Mouse (Mus musculus): ENCODE measurements around the gene Cmss1.

GRCm38 (mm10) chr16:57548608-57549007 lies 58.1 kb downstream of the Cmss1 start:
- no peak for TF ChIP-seq CTCF (IDR thresholded peaks at IDR 0.05; ENCODE audit: low read depth, low read length)
- TF ChIP-seq POLR2A (IDR thresholded peaks at IDR 0.05; ENCODE audit: borderline replicate concordance, low read depth, low read length) = no peak

All from bone marrow macrophage, adult 2 months (primary cell).